Mouse (Mus musculus) common myeloid progenitor, adult 5-6 weeks (primary cell): Measurements from ENCODE around the gene Lrtm1. TPM values are rescaled to one million over a fixed set of nuclear protein-coding genes. Genes with fewer than 3 reads are reported as not detected.

Experiments
- ATAC-seq: replicated peaks from 2 replicates; pipeline ENCODE4 v1.8.0; 2016; ENCODE audit warnings: low read depth, mild to moderate bottlenecking, moderate TSS enrichment, inconsistent platforms; ENCODE audit not compliant: poor library complexity, severe bottlenecking
- total RNA-seq: library from RNA; stranded (forward); fragments of 200-1000, 187-1606 nt; gene quantifications from 2 replicates; pipeline ENCODE4 v1.2.3, GENCODE M21; 2017

The Lrtm1 gene
- not detected in 2 replicates for total RNA-seq

- no peak for ATAC-seq
These were observed at the start of gene Lrtm1 for GRCm38 (mm10) chr14:29017883-29018282. Gene Lrtm1, plus strand, starts transcription at chr14:29018208.

GRCm38 (mm10) chr14:28969247-28969646 lies 48.8 kb upstream of the Lrtm1 start:
- ATAC-seq = no peak

- no peak for ATAC-seq
These were observed 45.4 kb upstream of the Lrtm1 start for GRCm38 (mm10) chr14:28972620-28973019.

- ATAC-seq = no peak
These were observed 38.8 kb upstream of the Lrtm1 start for GRCm38 (mm10) chr14:28979230-28979629.

- no peak for ATAC-seq
These were observed 37.5 kb upstream of the Lrtm1 start for GRCm38 (mm10) chr14:28980482-28980881.

GRCm38 (mm10) chr14:28984276-28984675 lies 33.7 kb upstream of the Lrtm1 start:
- no peak for ATAC-seq

- no peak for ATAC-seq
These were observed 29.7 kb upstream of the Lrtm1 start for GRCm38 (mm10) chr14:28988211-28988900.

GRCm38 (mm10) chr14:28996569-28996968 lies 21.4 kb upstream of the Lrtm1 start:
- ATAC-seq = no peak

GRCm38 (mm10) chr14:29005228-29005840 lies 12.7 kb upstream of the Lrtm1 start:
- ATAC-seq = no peak

- no peak for ATAC-seq
These were observed 8.4 kb upstream of the Lrtm1 start for GRCm38 (mm10) chr14:29009644-29010043.

GRCm38 (mm10) chr14:29013161-29013560 lies 4.8 kb upstream of the Lrtm1 start:
- ATAC-seq = no peak

- ATAC-seq = no peak
These were observed 3.3 kb upstream of the Lrtm1 start for GRCm38 (mm10) chr14:29014680-29015079.

- no peak for ATAC-seq
These were observed 2.1 kb upstream of the Lrtm1 start for GRCm38 (mm10) chr14:29015896-29016295.

GRCm38 (mm10) chr14:29018316-29019000 lies 450 bp downstream of the Lrtm1 start:
- no peak for ATAC-seq

GRCm38 (mm10) chr14:29021295-29021694 lies 3.3 kb downstream of the Lrtm1 start:
- no peak for ATAC-seq

GRCm38 (mm10) chr14:29023246-29023645 lies 5.2 kb downstream of the Lrtm1 start:
- ATAC-seq = no peak

GRCm38 (mm10) chr14:29025335-29025734 lies 7.3 kb downstream of the Lrtm1 start:
- no peak for ATAC-seq

GRCm38 (mm10) chr14:29027276-29027675 lies 9.3 kb downstream of the Lrtm1 start:
- no peak for ATAC-seq

GRCm38 (mm10) chr14:29028391-29029106 lies 10.5 kb downstream of the Lrtm1 start:
- ATAC-seq = no peak

GRCm38 (mm10) chr14:29029107-29029469 lies 11.1 kb downstream of the Lrtm1 start:
- no peak for ATAC-seq
